Mouse (Mus musculus) limb, embryonic 10.5 days (tissue): Measurements from ENCODE around the gene Cmas. TPM values are rescaled to one million over a fixed set of nuclear protein-coding genes. Genes with fewer than 3 reads are reported as not detected.

Experiments used
- polyA plus RNA-seq: library from polyadenylated mRNA; unstranded; fragments of >200 nt; fragmentation: Nextera tagmentation; extraction: Ambion mirVana; gene quantifications from 2 replicates; pipeline ENCODE4 v1.2.1, GENCODE M21; 2016

Gene Cmas
- polyA plus RNA-seq, 1 experiment from 2014 or later, result 70.4 TPM

Other genes starting within 250 kb of the Cmas start
- gene Ldhb, start 248.7 kb upstream of the Cmas start, polyA plus RNA-seq, result 408 and 535 TPM in 2 replicates
- gene Kcnj8, start 185.1 kb upstream of the Cmas start, polyA plus RNA-seq, result 0.09 and 0.16 TPM in 2 replicates
- gene Abcc9, start 54.4 kb upstream of the Cmas start, polyA plus RNA-seq, result 1.1 and 1.2 TPM in 2 replicates
- gene Sult6b2, start 47.8 kb downstream of the Cmas start, polyA plus RNA-seq, result not detected in 2 replicates
- 0.73 and 0.91 TPM in 2 replicates for gene St8sia1, start 207.8 kb downstream of the Cmas start, polyA plus RNA-seq